Mouse (Mus musculus): Measurements from ENCODE around the gene Rpl10.

Rpl10 gene

GRCm38 (mm10) chrX:74270062-74270901 is at the start of gene Rpl10:
Rpl10 (plus strand) TSS chrX:74270812.
- peak; percentile 94 for ATAC-seq (ENCODE audit: low TSS enrichment)

DNA sequence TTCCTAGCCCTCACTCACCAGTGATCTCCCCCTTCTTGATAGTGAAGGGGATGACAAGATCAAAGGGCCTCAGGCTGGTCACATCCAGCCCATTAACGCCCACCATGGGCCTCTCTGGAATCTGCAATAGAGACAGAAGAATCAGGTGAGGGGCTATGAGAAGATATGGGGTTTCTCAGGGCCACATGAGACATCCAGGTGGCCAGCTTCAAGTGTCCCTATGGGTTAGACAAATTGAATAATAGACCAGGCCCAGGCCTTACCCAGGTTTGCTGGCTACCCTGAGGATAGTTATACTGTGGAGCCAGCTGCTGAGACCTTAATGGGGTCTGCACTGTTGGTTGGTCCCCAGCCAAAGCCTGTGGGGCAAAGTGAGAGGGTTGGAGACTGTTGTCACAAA is 40.6 kb upstream of the Rpl10 start:
- ATAC-seq (ENCODE audit: low TSS enrichment), result no peak

DNA sequence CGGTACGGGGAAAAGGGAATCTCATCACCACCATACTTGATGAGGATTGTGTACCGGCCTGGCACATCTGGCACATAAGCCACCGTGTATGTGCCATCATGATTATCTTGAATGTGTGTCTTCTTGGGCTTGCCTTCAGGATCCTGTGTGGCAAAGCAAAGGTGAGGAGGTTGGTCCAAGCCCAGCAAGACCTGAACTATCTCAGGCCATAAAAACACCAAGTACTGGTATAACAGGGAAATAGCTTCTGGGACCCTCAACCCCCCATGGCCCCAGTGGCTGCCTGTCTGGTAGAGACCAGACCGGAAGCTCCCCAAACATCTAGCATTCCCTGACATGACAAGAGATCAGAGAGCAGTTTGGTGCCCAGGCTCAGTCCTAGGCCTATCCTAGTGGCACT is 37.4 kb upstream of the Rpl10 start:
- no peak for ATAC-seq (ENCODE audit: low TSS enrichment)

GRCm38 (mm10) chrX:74240332-74240731 is 30.3 kb upstream of the Rpl10 start:
- ATAC-seq (ENCODE audit: low TSS enrichment), result no peak

- ATAC-seq (ENCODE audit: low TSS enrichment), result no peak
These were observed 27.2 kb upstream of the Rpl10 start for GRCm38 (mm10) chrX:74243396-74243795.

DNA sequence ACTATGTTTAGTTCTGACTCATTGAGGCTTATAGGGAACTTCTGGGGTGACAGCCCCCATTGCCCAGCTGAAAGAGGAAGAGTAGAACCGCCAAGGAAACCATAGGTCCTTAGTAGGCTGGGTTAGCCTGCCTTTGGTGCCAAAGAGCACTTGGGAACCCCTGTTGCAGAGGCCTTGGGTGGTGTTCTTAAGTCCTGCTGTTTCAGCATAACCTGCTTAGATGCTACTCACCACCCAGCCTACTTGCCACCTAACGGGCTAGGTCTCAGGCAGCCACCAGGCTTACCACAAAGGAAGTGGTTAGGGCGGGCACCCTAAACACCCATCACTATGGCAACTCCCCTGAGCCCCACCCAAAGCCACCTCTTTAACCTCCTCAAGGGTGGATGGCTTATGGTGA is 26.8 kb upstream of the Rpl10 start:
- ATAC-seq (ENCODE audit: low TSS enrichment), result no peak

DNA sequence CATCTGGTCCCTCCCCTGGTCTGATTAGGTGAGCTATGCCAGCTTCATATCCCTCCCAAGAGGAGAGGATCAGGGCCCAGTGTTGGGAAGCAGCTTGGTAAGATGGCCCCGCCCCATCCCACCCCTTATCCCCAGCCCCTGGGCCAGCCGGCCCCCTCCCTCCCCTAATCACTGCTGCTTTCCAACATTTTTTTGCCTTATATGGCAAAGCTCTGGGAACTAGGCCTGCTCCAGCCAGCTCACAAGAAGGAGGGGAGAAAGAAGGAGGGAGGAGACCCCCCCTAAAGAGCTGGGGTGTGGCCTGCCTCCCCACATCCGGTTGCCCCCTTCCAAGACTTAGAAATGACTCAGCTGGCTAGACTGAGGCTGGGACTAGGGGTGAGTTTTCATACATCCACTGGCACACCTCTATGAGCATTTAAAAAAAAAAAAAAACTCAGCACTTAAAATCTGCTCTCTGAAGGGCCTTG is 26.0 kb upstream of the Rpl10 start:
- no peak for ATAC-seq (ENCODE audit: low TSS enrichment)

GRCm38 (mm10) chrX:74245107-74245506 is 25.5 kb upstream of the Rpl10 start:
- ATAC-seq (ENCODE audit: low TSS enrichment), result no peak

DNA sequence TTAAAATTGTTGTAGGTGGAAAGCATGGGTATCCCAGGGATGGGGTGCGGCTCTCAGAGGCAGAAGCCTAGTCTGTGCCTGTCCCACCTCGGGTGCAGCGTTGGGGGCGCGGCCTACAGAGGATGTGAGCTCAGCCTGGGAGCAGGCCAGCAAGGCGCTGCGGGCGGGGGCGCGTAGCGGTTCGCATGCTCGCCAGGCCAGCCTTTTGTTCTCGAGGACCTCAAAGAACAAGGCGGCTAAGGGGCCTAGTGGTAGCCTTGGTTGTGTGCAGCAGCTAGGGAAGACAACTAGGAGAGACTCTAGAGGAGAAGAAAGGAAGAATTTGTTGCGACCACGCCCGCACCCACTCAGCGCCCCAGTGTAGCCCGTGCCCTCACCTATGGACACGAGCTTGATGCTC is 24.9 kb upstream of the Rpl10 start:
- ATAC-seq (ENCODE audit: low TSS enrichment), result peak; percentile 24

GRCm38 (mm10) chrX:74246213-74246681 is 24.4 kb upstream of the Rpl10 start:
- ATAC-seq (ENCODE audit: low TSS enrichment), result peak; percentile 88

GRCm38 (mm10) chrX:74246693-74247092 is 23.9 kb upstream of the Rpl10 start:
- peak; percentile 3; the same call in 1 of the 2 replicates for ATAC-seq (ENCODE audit: low TSS enrichment)

DNA sequence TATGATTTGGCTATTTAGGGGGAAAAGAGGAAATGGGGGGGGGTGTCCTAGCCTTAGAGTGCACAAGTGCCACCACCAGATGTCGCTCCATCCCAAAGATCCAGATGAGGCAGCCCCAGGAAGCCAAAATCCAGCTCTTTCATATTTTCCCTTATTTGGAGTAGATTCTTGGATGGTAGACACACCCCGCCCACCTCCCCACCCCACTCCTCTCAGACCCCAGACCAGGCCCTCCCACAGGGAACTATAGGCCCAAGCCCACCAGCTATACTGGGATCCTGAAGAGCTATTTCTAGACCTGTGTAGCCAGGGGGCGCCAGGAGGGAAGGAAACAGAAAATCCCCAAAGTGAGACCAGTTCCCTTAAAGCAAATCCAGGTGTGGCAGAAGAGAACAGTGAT is 22.0 kb upstream of the Rpl10 start:
- no peak for ATAC-seq (ENCODE audit: low TSS enrichment)

- peak; percentile 13; the same call in 1 of the 2 replicates for ATAC-seq (ENCODE audit: low TSS enrichment)
These were observed 21.0 kb upstream of the Rpl10 start, which contains the start of gene Flna for GRCm38 (mm10) chrX:74249615-74250014. Flna (minus strand) TSS chrX:74249820.

DNA sequence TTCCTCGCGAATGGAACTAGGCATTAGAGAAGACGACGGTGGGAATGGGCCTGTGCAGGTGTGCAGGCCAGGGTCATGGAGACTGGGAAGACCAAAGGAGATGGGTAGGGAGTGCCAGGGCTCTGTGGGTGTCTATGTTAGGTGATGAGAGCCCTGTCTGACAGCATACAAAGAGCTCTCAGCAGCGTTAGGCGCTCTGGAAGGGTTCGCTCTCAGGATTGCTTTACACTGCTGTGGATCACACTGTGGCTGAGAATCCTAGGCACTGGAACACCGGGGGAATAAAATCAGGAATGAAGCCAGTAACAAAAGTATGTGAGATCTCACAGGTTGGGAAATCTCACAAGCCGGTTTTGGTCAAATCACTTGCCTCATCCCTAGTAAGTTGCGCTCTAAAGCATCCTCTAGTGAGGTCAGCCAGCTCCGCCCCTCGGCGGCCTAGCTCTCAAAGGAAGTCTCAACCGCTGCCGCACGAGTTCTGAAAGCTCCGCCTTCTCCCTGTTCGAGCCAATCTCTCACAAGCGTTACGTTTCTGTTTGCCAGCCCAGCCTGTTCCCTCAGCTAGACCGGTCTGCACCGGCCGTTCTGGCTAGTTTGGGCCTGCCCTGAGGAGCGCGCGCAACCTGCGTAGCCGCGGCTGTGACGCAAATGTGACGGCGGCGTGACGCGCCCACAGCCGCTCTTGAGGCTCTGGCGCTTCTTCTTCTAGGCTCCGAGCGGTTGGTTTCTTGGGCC is 16.3 kb upstream of the Rpl10 start, which contains the start of gene Emd:
Gene Emd (plus strand): TSS at position 535 of the 735 bp plus-strand sequence.
- peak; percentile 95 for ATAC-seq (ENCODE audit: low TSS enrichment)

DNA sequence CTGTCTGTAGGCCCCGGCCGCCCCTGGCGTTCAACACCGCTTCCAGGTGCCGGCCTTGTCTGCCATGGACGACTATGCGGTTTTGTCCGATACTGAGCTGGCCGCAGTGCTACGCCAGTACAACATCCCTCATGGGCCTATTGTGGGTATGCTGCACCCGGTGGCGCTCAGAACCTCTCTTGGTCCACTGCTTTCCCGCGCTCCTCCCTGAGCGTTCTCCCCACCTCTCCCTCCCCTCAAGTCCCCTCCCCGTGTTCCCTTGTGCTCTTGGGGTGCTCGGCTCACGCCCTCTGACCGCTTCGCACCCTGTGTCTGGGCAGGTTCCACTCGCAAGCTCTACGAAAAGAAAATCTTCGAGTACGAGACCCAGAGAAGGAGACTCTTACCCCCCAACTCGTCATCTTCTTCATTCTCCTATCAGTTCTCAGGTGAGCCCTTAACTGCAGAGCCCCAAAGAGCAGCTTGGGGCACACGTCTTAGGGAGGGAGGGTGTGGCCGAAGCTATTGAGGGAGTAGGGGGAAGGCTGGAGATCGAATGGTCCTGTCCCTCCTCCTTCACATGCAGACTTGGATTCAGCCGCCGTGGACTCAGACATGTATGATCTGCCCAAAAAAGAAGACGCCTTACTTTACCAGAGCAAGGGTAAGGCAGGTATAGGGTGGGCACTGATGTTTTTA is 15.6 kb upstream of the Rpl10 start:
- no peak; the same call in 1 of the 2 replicates for ATAC-seq (ENCODE audit: low TSS enrichment)

DNA sequence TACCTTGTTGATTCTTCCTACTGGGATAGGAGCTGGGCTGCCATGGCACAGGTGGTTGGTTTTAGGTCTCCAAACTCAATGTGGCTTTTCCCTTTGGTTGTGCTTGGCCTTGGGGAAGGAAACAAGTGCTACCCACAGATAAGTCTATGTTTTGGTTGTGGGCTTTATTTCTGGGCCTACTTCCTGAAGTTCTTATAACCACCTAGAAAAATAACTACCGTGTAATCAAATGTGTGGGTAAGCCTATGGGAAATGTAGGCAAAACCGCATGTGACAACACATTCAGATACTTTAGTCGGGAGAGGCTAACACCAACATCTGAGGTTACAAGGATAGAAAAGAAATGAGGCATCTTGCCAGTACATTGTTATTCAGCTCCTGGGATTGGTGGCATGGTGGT is 12.9 kb upstream of the Rpl10 start:
- ATAC-seq (ENCODE audit: low TSS enrichment), result no peak

- ATAC-seq (ENCODE audit: low TSS enrichment), result peak; percentile 62
These were observed 913 bp upstream of the Rpl10 start for GRCm38 (mm10) chrX:74269736-74270061.

DNA sequence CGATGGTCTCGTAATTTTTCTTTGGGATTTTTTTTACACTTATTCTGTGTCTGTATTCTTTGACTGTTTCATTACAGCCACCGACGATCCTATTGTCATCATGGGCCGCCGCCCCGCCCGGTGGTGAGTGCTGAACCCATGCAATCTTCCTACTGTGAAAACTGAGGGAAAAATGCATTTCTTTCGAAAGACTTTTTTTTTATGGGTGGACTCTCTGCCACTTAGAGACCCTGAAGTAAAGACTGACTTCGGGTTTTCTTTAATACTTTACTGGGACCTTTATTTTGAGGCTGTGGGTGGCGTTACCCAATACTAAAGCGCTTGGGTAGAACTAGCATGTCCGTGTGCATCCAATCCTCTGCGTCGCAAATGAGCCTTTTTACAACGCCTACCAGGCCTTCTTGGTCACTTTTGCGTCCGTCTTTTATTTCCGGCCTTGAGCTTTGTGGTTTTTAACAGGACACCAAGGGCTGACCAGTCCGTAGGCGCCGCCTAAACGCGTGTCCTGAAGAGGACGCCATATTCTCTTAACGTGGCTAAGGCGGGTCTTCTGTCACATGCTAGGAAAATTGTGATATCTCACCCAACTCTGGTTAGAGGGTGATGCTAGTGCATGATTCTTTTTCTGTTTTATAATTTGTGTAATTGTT is 415 bp downstream of the Rpl10 start:
- no peak for ATAC-seq (ENCODE audit: low TSS enrichment)

GRCm38 (mm10) chrX:74273422-74274322 is 3.1 kb downstream of the Rpl10 start:
- no peak for ATAC-seq (ENCODE audit: low TSS enrichment)

GRCm38 (mm10) chrX:74277916-74278315 is 7.3 kb downstream of the Rpl10 start:
- no peak for ATAC-seq (ENCODE audit: low TSS enrichment)
